Mouse (Mus musculus) midbrain, postnatal 0 days (tissue): ENCODE results near the gene Abhd2. TPM values are rescaled to one million over a fixed set of nuclear protein-coding genes. Genes with fewer than 3 reads are reported as not detected.

ENCODE experiments used
- ATAC-seq: fragments of 200-750 bp; cut with Nextera tagmentation; 2 replicates; pipeline ENCODE4 v1.8.0; 2017; ENCODE audit warnings: moderate number of reproducible peaks, mild to moderate bottlenecking, moderate TSS enrichment, moderate library complexity; ENCODE audit not compliant: low FRiP score
- DNase-seq: peaks from one replicate; pipeline ENCODE4 v3.0.0-alpha.2; 2015; ENCODE audit warnings: low spot score
- H3K27ac ChIP-seq: fragments of 300-500 bp; sonication (generic); 2 replicates; pipeline ENCODE4 v1.5.1; 2014; ENCODE audit warnings: low read depth, mild to moderate bottlenecking, low read length, mixed read lengths
- H3K27me3 ChIP-seq: fragments of 300-500 bp; sonication (generic); 2 replicates; pipeline ENCODE4 v1.6.1; 2014; ENCODE audit warnings: low read length, control low read depth, mixed read lengths; ENCODE audit not compliant: insufficient read depth
- H3K36me3 ChIP-seq: fragments of 300-500 bp; sonication (generic); 2 replicates; pipeline ENCODE4 v1.6.1; 2014; ENCODE audit warnings: low read length, control low read depth, mixed read lengths; ENCODE audit not compliant: insufficient read depth
- H3K4me1 ChIP-seq: fragments of 300-500 bp; sonication (generic); 2 replicates; pipeline ENCODE4 v1.6.1; 2014; ENCODE audit warnings: mild to moderate bottlenecking, control low read depth, antibody characterized with exemption, low read length, mixed read lengths; ENCODE audit not compliant: insufficient read depth
- H3K4me2 ChIP-seq: fragments of 300-500 bp; sonication (generic); 2 replicates; pipeline ENCODE4 v1.6.1; 2014; ENCODE audit warnings: low read depth, mild to moderate bottlenecking, low read length, mixed read lengths; ENCODE audit not compliant: poor library complexity, severe bottlenecking
- H3K4me3 ChIP-seq: fragments of 300-500 bp; sonication (generic); 2 replicates; pipeline ENCODE4 v1.5.1; 2014; ENCODE audit warnings: low read depth, mild to moderate bottlenecking, low read length, moderate library complexity
- H3K9ac ChIP-seq: fragments of 300-500 bp; sonication (generic); replicated peaks from 2 replicates; pipeline ENCODE4 v1.6.1; 2014; ENCODE audit warnings: mild to moderate bottlenecking, low read length, moderate library complexity, mixed read lengths; ENCODE audit not compliant: poor library complexity, severe bottlenecking
- H3K9me3 ChIP-seq: fragments of 300-500 bp; sonication (generic); 2 replicates; pipeline ENCODE4 v1.6.1; 2016; ENCODE audit warnings: low read length, control low read depth
- CTCF ChIP-seq: IDR thresholded peaks from 2 replicates; pipeline ENCODE4 v1.5.1; 2016; ENCODE audit warnings: antibody characterized with exemption, mild to moderate bottlenecking
- WGBS: fragments of 180-500 bp; shearing (Covaris S2); extraction: QIAGEN DNeasy Blood & Tissue Kit; methylation state at CpG from one replicate; pipeline ENCODE4 v1.1.7; 2014; 5-methylcytosine and 5-hydroxymethylcytosine counted together
- polyA plus RNA-seq: library from polyadenylated mRNA; unstranded; fragments of >200 nt; fragmentation: Nextera tagmentation; extraction: Ambion mirVana; gene quantifications from 2 replicates; pipeline ENCODE4 v1.2.1, GENCODE M21; 2015
- total RNA-seq: library from RNA; depleted of rRNA; stranded (reverse); fragments of >200 nt; gene quantifications from 2 replicates; pipeline ENCODE4 v1.2.3, GENCODE M21; 2014

The Abhd2 gene
- total and polyA plus RNA-seq, 2 experiments from 2014 or later: 23.0 to 85.7 TPM

- Histone ChIP-seq H3K36me3 (no peaks in the 10 kb centered on the region), H3K27ac (peak overlapping the region; percentile 21; the same call in 1 of the 2 replicates), H3K4me2 (no peak overlapping the region), H3K9ac (no peak overlapping the region), H3K27me3 (no peaks in the 10 kb centered on the region), H3K4me3 (no peak overlapping the region), H3K9me3 (no peaks in the 10 kb centered on the region), H3K4me1 (peaks cover 27% of the 10 kb centered on the region; the same call in 1 of the 2 replicates)
- WGBS: 45% methylated on average over 5 of the region's 5 CpGs
- DNase-seq (no peak), ATAC-seq (no peak)
- no peak for TF ChIP-seq CTCF
These were observed 41.5 kb downstream of the Abhd2 start for GRCm38 (mm10) chr7:79314517-79314916.

GRCm38 (mm10) chr7:79315149-79315548, 42.1 kb downstream of the Abhd2 start:
- Histone ChIP-seq H3K9me3 (no peaks in the 10 kb centered on the region), H3K4me3 (no peak overlapping the region), H3K9ac (no peak overlapping the region), H3K36me3 (no peaks in the 10 kb centered on the region), H3K4me2 (no peak overlapping the region), H3K27ac (0 out of 2 replicates have a peak overlapping the region, but pooled peaks have one; percentile 3), H3K4me1 (peaks cover 22% of the 10 kb centered on the region; the same call in 1 of the 2 replicates), H3K27me3 (no peaks in the 10 kb centered on the region)
- DNase-seq (no peak), ATAC-seq (no peak)
- TF ChIP-seq CTCF: no peak
- 62% methylated on average over 8 of the region's 8 CpGs for WGBS

GRCm38 (mm10) chr7:79316069-79316695, 43.2 kb downstream of the Abhd2 start:
- WGBS: 13% methylated on average over 10 of the region's 10 CpGs

GRCm38 (mm10) chr7:79317576-79317975, 44.6 kb downstream of the Abhd2 start:
- no peak overlapping the region for H3K9ac ChIP-seq
- 76% methylated on average over 7 of the region's 7 CpGs for WGBS
- H3K4me2 ChIP-seq: no peak overlapping the region
- DNase-seq (no peak), ATAC-seq (no peak)
- H3K9me3 ChIP-seq: no peaks in the 10 kb centered on the region
- H3K27me3 ChIP-seq: no peaks in the 10 kb centered on the region
- H3K4me3 ChIP-seq: no peak overlapping the region
- TF ChIP-seq CTCF: no peak
- H3K36me3 ChIP-seq: no peaks in the 10 kb centered on the region
- H3K4me1 ChIP-seq: peaks cover 15% of the 10 kb centered on the region; the same call in 1 of the 2 replicates
- H3K27ac ChIP-seq: no peak overlapping the region

More at GRCm38 (mm10) chr7:79316069-79316695, 43.2 kb downstream of the Abhd2 start:
- DNase-seq: no peak
- TF ChIP-seq CTCF: no peak
- no peaks in the 10 kb centered on the region for H3K27me3 ChIP-seq
- H3K27ac ChIP-seq: peak overlapping the region; percentile 3; the same call in 1 of the 2 replicates
- H3K9ac ChIP-seq: no peak overlapping the region
- H3K4me1 ChIP-seq: peaks cover 15% of the 10 kb centered on the region; the same call in 1 of the 2 replicates
- no peaks in the 10 kb centered on the region for H3K9me3 ChIP-seq
- no peaks in the 10 kb centered on the region for H3K36me3 ChIP-seq
- no peak overlapping the region for H3K4me3 ChIP-seq
- H3K4me2 ChIP-seq: no peak overlapping the region
- ATAC-seq: no peak

GRCm38 (mm10) chr7:79318110-79318801, 45.3 kb downstream of the Abhd2 start:
- DNase-seq (no peak), ATAC-seq (no peak)
- Histone ChIP-seq H3K4me3 (no peak overlapping the region), H3K9me3 (no peaks in the 10 kb centered on the region), H3K4me2 (no peak overlapping the region), H3K4me1 (peaks cover 12% of the 10 kb centered on the region; the same call in 1 of the 2 replicates), H3K9ac (no peak overlapping the region), H3K27ac (no peak overlapping the region), H3K36me3 (peaks cover 1% of the 10 kb centered on the region; the same call in 1 of the 2 replicates), H3K27me3 (no peaks in the 10 kb centered on the region)
- TF ChIP-seq CTCF: no peak
- 68% methylated on average over 13 of the region's 13 CpGs for WGBS

- H3K27ac ChIP-seq: no peak overlapping the region
- H3K9me3 ChIP-seq: no peaks in the 10 kb centered on the region
- H3K4me1 ChIP-seq: no peaks in the 10 kb centered on the region
- no peak overlapping the region for H3K9ac ChIP-seq
- DNase-seq (no peak), ATAC-seq (no peak)
- H3K36me3 ChIP-seq: peaks cover 47% of the 10 kb centered on the region
- no peak overlapping the region for H3K4me2 ChIP-seq
- H3K4me3 ChIP-seq: no peak overlapping the region
- no peaks in the 10 kb centered on the region for H3K27me3 ChIP-seq
- TF ChIP-seq CTCF: no peak
- WGBS: 64% methylated on average over 8 of the region's 8 CpGs
These were observed 50.9 kb downstream of the Abhd2 start for GRCm38 (mm10) chr7:79323855-79324254.
